Mouse (Mus musculus) embryonic stem cell, embryonic (primary cell): ENCODE results near the gene Mlx.

Experiments used
- CTCF ChIA-PET, 4 experiments: fragments of 300-600 bp in 2 of 4; fragments of 350-600 bp in 2 of 4; sonication (Branson Sonifier 250); formaldehyde crosslinking; loops; one replicate each; lab custom pipeline; 2022; ENCODE audit warnings: inconsistent platforms in 2 of 4; lab: Charles Lee
- POLR2A ChIA-PET, 4 experiments: fragments of 300-600 bp in 2 of 4; fragments of 350-600 bp in 2 of 4; sonication (Branson Sonifier 250); formaldehyde crosslinking; loops; one replicate each; lab custom pipeline; 2022; ENCODE audit warnings: antibody characterized with exemption in 4 of 4, inconsistent platforms in 1 of 4; lab: Charles Lee

Mlx gene

DNA sequence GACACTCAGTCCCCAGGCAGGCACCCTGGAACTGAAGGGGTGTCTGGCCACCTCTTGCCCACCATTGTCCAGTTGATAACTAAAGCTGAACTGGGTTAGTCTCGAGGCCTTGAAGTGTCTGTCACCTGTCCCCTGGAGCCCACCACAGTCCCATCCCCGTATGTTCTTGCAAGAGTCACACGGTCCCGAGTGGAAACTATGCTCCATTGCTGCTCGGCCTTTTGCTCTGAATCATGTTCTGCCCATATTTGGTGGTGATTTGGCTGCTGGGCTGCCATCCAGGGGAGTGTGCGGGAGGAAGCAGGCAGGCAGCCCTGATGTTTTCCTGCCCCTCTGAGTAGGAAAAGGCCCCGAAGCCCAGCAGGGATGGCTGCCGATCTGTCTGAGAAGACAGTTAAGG, 27.0 kb upstream of the Mlx start:
- CTCF ChIA-PET = interaction anchor here in 3 of 4 experiments (0.5 to 4.5 kb wide), 4 partner anchors 76 to 287 kb away, joined by 3 to 51 read pairs (median 4); partner anchors contain the start of gene Becn1 (in 1 of the 3)
- POLR2A ChIA-PET = interaction anchor here in 3 of 4 experiments (1.1 to 2.5 kb wide), 5 partner anchors 9 to 22 kb away, joined by 3 to 12 read pairs (median 6); partner anchors contain the start of genes Naglu (in 3 of the 3) and Coasy (in 1 of the 3)

DNA sequence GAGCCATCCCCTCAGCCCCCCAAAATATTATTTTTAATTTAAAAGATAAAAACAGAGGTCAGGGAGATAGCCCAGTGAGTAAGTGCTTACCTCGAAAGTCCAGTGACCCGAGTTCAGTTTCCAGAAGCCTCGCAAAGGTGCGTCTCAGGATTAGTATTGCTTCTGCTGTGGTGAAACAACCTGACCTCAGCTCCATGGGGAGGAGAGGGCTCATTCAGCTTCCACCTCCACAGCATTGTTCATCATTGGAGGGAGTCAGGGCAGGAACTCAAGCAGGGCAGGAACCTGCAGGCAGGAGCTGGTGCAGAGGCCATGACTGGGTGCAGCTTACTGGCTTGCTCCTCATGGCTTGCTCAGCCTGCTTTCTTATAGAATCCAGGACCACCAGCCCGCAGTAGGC, 26.0 kb upstream of the Mlx start:
- POLR2A ChIA-PET = no interaction called here
- CTCF ChIA-PET = interaction anchor here in 1 of 4 experiments (0.6 kb wide), 1 partner anchor 241 kb away, joined by 3 read pairs; the partner anchor contains the start of gene Becn1

DNA sequence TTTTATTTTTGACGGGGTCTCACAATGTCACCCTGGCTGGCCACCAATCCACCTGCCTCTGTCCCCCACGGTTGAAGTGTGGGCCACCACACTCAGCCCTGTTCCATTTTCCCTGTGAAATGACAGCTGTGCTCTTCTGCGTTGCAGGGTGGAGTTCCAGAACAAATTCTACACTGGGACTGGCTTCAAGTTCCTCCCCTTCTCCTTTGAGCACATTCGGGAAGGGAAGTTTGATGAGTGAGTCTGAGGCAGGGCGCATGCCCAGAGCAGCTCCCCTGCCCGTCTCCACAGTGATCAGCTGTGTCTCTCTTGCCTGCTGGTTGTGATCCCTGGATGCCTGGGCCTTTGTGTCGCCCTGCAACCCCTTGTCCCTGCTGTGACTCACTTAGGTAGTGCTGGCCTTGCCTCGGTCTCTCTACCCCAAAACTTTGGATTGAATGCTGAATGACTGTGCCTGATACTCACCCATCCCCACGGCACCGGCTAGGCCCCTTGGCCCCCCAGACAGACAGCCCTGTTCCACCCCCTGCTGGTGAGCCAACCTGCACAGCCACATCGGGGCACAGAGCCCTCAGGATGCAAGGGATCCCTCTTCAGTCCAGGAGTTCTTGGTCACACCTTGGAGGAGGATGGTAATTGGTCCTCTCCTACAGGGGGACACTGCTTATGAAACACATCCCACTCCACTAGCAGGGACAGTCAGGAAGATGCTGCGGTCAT, 24.8 kb upstream of the Mlx start:
- ChIA-PET CTCF (interaction anchor here in 2 of 4 experiments (0.6 to 1.4 kb wide), 3 partner anchors 80 to 118 kb away, joined by 3 to 6 read pairs (median 5); no protein-coding TSS in a partner anchor), POLR2A (interaction anchor here in 3 of 4 experiments (0.6 to 1.1 kb wide), 4 partner anchors 10 to 528 kb away, joined by 3 to 4 read pairs (median 3); no protein-coding TSS in a partner anchor)

DNA sequence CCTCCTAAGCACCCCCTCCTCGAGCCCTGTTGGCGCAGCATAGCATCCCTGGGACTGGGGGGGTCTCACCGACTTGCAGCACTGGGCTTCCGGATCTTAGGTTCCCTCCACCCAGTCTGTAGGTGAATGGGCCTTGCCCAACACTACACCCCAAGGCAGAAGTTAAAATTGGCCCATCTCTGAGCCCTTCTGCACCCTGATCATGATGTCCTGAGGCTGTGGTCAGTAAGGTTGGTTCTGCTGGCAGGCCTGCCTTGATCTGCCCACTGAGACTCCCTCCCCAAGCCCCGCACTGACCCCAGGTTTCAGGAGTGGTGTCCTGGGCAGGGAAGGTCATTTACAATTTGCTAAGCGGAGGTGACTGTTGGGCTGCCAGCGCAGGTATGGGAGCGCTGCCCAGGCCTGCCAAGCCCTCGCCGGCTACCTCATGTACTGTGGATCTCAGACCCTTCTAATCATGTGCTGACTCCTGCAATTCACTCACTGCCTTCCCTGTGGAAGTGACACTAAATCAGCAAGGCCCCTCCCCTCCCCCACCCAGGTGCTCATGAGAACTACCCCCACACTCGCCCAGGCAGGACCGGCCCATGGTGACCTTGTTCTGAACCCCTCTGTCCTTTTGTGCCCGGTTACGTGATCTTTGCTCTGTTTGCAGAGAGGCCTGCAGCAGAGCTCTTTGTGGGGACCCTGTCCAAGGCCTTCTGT, 24.0 kb upstream of the Mlx start:
- POLR2A ChIA-PET = interaction anchor here in 3 of 4 experiments (0.7 to 2.0 kb wide), 7 partner anchors 17 to 490 kb away, joined by 3 to 10 read pairs (median 4); partner anchors contain the start of genes Psmc3ip (in 1 of the 3) and Rab5c (in 1 of the 3)
- CTCF ChIA-PET = interaction anchor here in 1 of 4 experiments (0.8 to 1.6 kb wide), 3 partner anchors 80 to 127 kb away, joined by 3 to 5 read pairs (median 4); no protein-coding TSS in a partner anchor

DNA sequence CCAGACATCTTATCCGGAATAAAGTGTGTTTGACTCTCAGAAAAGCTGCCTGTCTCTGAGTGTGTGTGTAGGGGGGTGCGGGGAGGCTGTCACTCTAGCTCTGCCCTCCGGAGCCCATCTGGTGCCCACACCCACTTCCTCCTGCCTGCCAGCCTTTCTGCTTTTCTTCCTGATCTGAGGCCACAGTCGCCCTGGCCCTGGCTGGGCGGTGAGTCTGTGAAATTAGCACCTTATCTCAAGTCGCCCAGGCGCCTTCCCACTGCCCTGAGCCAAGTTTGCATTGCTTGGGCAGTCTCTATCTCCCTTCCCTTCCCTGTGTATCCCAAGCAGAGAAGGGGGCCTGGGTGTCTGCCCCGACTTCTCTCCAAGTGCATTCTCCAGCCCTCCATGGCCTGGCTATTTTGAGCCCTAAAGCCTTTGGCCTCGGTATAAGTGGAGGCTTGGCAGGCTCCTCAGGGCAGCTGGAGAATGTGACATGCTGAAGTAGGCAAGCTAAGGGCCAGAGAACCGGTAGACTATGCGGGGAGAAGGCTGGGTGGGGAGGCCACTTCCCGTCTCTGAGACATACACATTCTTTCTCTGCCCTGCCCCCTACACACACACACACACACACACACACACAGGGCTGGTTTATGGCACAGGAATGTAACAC, 23.3 kb upstream of the Mlx start:
- ChIA-PET CTCF (interaction anchor here in 3 of 4 experiments (0.5 to 1.6 kb wide), 5 partner anchors 81 to 1596 kb away, joined by 3 to 15 read pairs (median 4); no protein-coding TSS in a partner anchor), POLR2A (interaction anchor here in 3 of 4 experiments (0.7 to 2.0 kb wide), 9 partner anchors 9 to 491 kb away, joined by 3 to 10 read pairs (median 4); partner anchors contain the start of genes Ezh1 (in 1 of the 3), Psmc3ip (in 1 of the 3) and Rab5c (in 1 of the 3))

DNA sequence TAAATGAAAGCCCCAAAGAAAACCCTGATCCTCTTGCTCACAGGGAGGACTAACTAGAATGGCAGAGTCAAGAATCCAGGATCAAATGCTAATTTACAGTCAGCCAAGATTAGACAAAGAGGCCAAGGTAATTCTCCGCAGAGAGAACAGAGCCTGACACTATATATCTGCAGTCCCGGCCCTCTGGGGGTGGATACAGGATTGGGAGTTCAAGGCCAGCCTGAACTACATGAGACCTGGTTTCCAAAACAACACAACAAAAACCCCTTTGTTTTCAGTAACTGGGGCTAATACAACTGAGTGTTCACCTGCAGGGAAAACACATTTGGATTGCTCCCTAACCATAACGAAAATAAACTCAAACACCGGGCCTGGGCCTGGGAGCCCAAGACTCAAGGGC, 22.6 kb upstream of the Mlx start:
- ChIA-PET CTCF (interaction anchor here in 3 of 4 experiments (0.5 to 1.6 kb wide), 4 partner anchors 81 to 1596 kb away, joined by 3 to 15 read pairs (median 4); no protein-coding TSS in a partner anchor), POLR2A (interaction anchor here in 3 of 4 experiments (0.5 to 2.0 kb wide), 6 partner anchors 10 to 404 kb away, joined by 3 to 6 read pairs (median 4); partner anchors contain the start of genes Ezh1 (in 1 of the 3) and Psmc3ip (in 1 of the 3))

DNA sequence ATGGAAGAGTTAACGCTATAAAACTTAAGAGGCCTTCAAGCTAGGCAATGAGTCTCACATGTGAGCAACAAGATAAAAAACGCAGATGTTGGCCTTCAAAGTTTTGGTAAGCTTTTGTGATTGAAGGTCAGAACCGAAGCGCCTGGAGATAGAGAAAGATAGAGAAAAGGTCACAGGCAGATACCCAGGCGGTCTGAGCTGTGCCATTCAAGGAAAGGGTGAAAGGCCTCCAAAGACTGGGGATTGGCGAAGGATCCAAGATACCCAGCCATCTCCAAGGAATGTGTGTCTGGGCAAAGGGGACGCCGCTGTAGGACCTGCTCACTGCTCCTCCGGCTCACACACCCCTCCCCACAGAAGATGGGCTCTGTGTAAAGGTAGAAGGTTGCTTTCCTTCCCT, 22.1 kb upstream of the Mlx start:
- ChIA-PET CTCF (interaction anchor here in 1 of 4 experiments (1.6 kb wide), 1 partner anchor 82 kb away, joined by 5 read pairs; no protein-coding TSS in a partner anchor), POLR2A (interaction anchor here in 3 of 4 experiments (0.5 to 2.0 kb wide), 3 partner anchors 10 to 57 kb away, joined by 3 to 5 read pairs (median 4); partner anchors contain the start of gene Psmc3ip (in 1 of the 3))

DNA sequence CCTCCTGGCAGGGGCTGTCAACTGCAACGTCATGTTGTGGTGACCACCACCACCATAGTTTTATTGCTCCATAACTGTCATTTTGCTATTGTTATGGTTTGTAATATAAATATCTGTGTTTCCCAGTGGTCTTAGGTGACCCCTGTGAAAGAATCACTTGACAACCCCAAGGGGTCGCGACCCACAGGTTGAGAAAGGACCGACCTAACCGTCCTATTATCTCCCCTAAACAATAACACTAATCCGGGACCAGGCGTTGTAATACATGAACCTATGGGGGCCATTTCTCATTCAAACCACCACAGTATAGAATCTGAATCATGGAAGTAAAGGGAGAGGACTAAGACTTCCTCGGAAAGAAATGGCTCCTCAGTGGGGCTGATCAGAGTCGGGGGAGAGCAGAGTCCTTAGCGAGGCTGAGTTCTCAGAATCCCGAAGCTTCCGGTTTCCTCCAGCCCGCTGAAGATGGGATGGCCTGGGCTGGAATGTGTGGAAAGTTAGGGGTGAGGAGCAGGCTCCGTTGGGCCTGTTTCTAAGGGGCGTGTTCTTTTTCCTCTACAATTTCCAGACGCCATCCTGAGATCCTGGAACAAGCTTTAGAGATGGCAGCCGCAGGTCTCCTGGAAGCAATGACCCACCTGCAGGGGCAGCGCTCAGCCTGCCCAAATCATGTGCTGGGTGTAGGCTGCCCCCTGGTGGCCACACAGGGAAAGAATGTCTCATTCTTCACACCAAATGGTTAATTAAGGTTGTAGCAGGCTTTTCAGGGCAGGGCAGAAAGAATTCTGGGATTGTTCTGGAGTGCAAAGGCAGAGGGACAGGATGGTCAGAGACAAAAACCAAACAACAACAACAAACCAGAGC, 20.3 kb upstream of the Mlx start:
- ChIA-PET CTCF (interaction anchor here (0.6 to 1.9 kb wide), 46 partner anchors 8 to 1933 kb away, joined by 3 to 19 read pairs (median 4); partner anchors contain the start of genes Cavin1 (in 1 of the 4), Cntd1 (in 1 of the 4), Coa3 (in 1 of the 4) and Coasy (in 1 of the 4)), POLR2A (interaction anchor here (0.5 to 1.5 kb wide), 22 partner anchors 8 to 1222 kb away, joined by 3 to 8 read pairs (median 3); partner anchors contain the start of genes Cntnap1 (in 1 of the 4), Coasy (in 1 of the 4), Plekhh3 (in 1 of the 4) and Psmc3ip (in 1 of the 4))

DNA sequence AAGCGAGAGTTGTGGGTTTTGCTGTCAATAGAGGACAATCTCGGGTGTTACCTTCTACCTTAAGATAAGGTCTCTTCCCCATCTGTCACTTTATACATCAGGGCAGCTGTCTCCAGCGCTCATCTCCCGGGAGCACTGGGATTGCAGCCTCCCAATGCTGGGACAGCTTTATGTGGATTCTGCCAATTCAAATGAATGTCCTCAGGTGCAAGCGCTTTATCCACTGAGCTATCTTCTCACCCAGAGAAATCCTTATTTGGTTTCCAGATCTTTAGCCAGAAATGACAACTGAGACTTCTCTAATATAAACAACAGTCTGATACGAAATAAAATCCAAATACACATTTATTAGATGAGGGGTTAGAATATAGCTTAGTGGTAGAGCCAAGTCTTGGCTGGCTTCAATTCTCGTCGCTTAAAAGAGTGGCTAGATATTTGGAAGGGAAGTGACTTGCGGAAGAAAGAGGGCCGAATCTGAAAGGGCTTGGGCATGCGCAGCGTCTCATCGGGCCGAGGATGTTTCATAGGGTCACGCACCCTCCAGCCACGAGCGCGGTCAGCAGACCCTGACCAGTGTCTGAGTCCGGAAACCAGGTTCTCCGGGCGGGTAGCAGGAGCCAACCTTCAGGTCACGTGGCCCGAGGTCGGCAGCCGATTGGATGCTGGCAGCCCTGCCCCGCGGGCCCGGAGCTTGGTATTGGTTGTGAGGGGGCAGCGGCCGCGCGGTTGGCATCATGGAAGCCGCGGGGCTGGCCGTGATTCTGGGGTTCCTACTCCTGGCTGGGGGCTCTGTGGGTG, 17.5 kb upstream of the Mlx start, which contains the start of gene Naglu:
Gene Naglu (plus strand): TSS at position 622 of the 798 bp plus-strand sequence.
- ChIA-PET POLR2A (interaction anchor here in 3 of 4 experiments (0.6 to 2.7 kb wide), 51 partner anchors 8 to 673 kb away, joined by 3 to 22 read pairs (median 4); partner anchors contain the start of genes Rpl27 (in 3 of the 3), Cavin1 (in 2 of the 3), Coasy (in 2 of the 3) and Hsd17b1 (in 2 of the 3)), CTCF (interaction anchor here (0.5 to 2.5 kb wide), 23 partner anchors 10 to 233 kb away, joined by 3 to 28 read pairs (median 4); partner anchors contain the start of genes Coasy (in 2 of the 4), Becn1 (in 1 of the 4) and Psmc3ip (in 1 of the 4))

DNA sequence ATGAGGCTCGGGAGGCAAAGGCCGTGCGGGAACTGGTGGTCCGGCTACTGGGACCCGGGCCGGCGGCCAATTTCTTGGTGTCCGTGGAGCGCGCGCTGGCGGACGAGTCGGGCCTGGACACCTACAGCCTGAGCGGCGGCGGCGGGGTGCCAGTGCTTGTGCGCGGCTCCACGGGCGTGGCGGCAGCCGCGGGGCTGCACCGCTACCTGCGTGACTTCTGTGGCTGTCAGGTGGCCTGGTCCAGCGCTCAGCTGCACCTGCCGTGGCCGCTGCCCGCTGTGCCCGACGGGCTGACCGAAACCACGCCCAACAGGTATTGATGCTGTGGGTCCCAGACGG, 16.9 kb upstream of the Mlx start:
- CTCF ChIA-PET = interaction anchor here (0.6 to 2.5 kb wide), 21 partner anchors 9 to 628 kb away, joined by 3 to 28 read pairs (median 4); partner anchors contain the start of genes Becn1 (in 1 of the 4), Coasy (in 1 of the 4) and Psmc3ip (in 1 of the 4)
- POLR2A ChIA-PET = interaction anchor here in 3 of 4 experiments (0.6 to 2.7 kb wide), 44 partner anchors 8 to 674 kb away, joined by 3 to 22 read pairs (median 4); partner anchors contain the start of genes Rpl27 (in 3 of the 3), Cavin1 (in 2 of the 3), Coasy (in 2 of the 3) and Hsd17b1 (in 2 of the 3)

DNA sequence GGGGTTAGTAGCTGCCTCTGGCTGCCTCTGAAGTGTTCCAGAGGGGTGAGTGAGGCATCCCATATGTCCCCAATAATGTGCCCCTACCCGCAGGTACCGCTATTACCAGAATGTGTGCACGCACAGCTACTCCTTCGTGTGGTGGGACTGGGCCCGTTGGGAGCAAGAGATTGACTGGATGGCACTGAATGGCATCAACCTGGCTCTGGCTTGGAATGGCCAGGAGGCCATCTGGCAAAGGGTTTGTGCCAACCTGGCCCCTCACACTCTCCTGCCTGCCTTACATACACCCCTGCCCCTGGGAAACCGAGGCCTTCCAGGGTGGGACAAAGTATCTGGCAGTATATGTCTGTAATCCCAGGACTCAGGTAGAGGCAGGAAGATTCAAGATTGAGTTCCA, 16.1 kb upstream of the Mlx start:
- ChIA-PET CTCF (interaction anchor here (0.6 to 2.5 kb wide), 10 partner anchors 9 to 118 kb away, joined by 3 to 28 read pairs (median 3); partner anchors contain the start of gene Coasy (in 1 of the 4)), POLR2A (interaction anchor here in 3 of 4 experiments (0.6 to 2.7 kb wide), 17 partner anchors 8 to 371 kb away, joined by 3 to 22 read pairs (median 8); partner anchors contain the start of genes Plekhh3 (in 2 of the 3), Psmc3ip (in 2 of the 3), Cavin1 (in 1 of the 3) and Cntd1 (in 1 of the 3))

DNA sequence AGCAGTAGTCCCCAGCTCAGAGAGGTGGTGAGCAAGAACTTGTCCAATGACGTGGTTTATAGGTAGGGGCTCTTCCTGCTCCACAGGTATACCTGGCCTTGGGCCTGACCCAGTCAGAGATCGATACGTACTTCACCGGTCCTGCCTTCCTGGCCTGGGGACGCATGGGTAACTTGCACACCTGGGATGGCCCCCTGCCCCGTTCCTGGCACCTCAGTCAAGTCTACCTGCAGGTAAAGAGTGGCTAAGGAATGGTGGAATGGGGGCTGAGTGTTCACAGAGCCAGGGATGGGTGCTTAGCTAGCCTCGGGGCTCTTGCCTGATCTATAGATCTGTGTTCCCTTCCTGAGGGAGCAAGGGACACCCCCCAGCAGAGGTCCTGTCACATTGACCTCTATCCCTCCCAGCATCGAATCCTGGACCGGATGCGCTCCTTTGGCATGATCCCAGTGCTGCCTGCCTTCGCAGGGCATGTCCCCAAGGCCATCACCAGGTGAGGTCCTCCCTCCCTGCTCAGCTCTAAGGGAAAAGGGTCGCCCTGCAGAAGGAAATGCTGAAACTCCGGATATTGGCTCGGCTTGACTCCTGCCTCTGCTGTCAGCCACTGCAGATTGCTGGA, 15.2 kb upstream of the Mlx start:
- CTCF ChIA-PET = interaction anchor here in 1 of 4 experiments (0.7 kb wide), 1 partner anchor 21 kb away, joined by 3 read pairs; no protein-coding TSS in a partner anchor

DNA sequence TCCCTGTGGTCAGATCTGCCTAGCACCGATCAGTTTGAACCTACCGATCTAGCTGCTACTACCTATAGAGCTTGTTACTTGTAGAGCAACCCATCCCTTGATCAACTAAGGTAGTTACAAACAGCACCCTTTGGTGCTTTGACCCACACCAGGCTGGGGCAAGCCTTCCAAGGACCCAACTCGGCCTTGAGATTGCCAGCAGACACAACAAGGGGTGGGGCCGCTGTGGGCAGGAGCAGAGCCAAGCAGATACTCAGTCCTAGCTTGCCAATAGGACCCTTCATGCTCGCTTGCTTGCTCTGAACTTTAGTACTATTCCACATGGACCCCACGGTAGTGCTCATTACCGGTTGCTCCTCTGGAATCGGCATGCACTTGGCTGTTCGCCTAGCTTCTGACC, 9.0 kb upstream of the Mlx start, which contains the start of gene Hsd17b1:
Gene Hsd17b1 (plus strand): TSS at position 291 of the 400 bp plus-strand sequence.
- ChIA-PET CTCF (interaction anchor here in 3 of 4 experiments (0.6 to 1.3 kb wide), 6 partner anchors 12 to 143 kb away, joined by 3 to 6 read pairs (median 4); partner anchors contain the start of gene Psmc3ip (in 1 of the 3)), POLR2A (interaction anchor here in 2 of 4 experiments (0.8 to 4.0 kb wide), 5 partner anchors 8 to 342 kb away, joined by 3 to 26 read pairs (median 6); partner anchors contain the start of genes Naglu (in 2 of the 2), Mlx (in 1 of the 2) and Psmc3ip (in 1 of the 2))

More for the DNA sequence above, 15.2 kb upstream of the Mlx start:
- POLR2A ChIA-PET = interaction anchor here in 2 of 4 experiments (0.6 to 2.5 kb wide), 3 partner anchors 12 to 303 kb away, joined by 3 to 8 read pairs (median 4); no protein-coding TSS in a partner anchor
